Mouse (Mus musculus) T-cell, adult 66 days (primary cell): ENCODE results near the gene Trim43a. TPM values are rescaled to one million over a fixed set of nuclear protein-coding genes. Genes with fewer than 3 reads are reported as not detected.

Source experiments
- total RNA-seq, 2 experiments: library from RNA; stranded (reverse); gene quantifications; 3 replicates in 1 of 2; 4 replicates in 1 of 2; pipeline ENCODE4 v1.2.4; 2023

Trim43a gene
- total RNA-seq = not detected

DNA sequence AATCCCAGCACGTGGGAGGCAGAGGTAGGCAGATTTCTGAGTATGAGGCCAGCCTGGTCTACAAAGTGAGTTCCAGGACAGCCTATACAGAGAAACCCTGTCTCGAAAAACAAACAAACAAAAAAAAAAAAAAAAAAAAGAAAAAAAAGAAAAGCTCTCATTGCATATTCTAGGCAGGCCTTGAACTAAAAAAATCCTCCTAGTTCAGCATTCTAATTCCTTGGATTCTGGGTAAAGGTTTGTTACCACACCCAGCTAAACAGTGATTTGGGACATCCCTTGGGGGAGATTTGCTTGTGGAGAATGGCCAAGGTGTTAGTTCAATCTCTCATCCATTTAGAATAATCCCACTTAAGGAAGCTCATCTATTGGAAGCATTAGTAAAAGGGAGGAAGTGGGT, at the start of gene Trim43a:
Trim43a (plus strand) TSS at position 301 of the 400 bp plus-strand sequence.

GRCm38 (mm10) chr9:88547851-88548613, 32.7 kb upstream of the Trim43a start, which contains the start of gene Zfp949:
Zfp949 (plus strand) TSS chr9:88548020.

Other genes with a start within 250 kb of the Trim43a start
- 10 to 100 TPM; 38.6 to 39.3 TPM for gene Snx14, start 141.9 kb upstream of the Trim43a start, total RNA-seq
- gene Gm20537, start 124.3 kb upstream of the Trim43a start, total RNA-seq = not detected
- 100 to 1,000 TPM; 125 to 134 TPM for gene Syncrip, start 98.3 kb upstream of the Trim43a start, total RNA-seq
- gene Zfp949, start 32.9 kb upstream of the Trim43a start, total RNA-seq = 10 to 100 TPM; 15.4 to 19.7 TPM
- gene Mthfsl, start 139.4 kb downstream of the Trim43a start, total RNA-seq = 10 to 100 TPM; 50.0 to 57.7 TPM
- gene Bcl2a1d, start 151.0 kb downstream of the Trim43a start, total RNA-seq = 10 to 100 TPM; 10.1 to 16.0 TPM